Mouse (Mus musculus): ENCODE measurements around the gene Rgs7bp.

DNA sequence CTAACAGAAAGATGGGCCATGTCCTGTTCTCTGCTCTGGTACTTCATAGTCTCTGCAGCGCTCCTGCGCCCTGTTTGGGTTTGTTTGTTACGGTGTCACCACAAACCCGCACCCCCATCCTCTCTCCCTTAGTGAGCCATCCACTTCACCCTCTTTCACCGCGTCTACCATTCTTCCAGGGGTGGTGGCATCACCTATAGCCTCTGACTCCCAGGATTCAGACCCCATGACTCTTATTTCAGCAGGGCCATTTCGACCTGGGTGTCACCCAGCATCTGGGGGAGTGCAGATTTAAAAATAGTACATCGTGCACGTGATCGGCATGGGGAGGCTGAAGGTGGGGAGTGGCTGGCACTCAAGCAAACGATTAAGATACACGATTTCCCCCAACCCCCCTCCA, 1.1 kb downstream of the Rgs7bp start:
- TF ChIP-seq POLR2A (IDR thresholded peaks at IDR 0.05; ENCODE audit: insufficient read length, low read depth) = no peak
- TF ChIP-seq MAX (IDR thresholded peaks at IDR 0.05; ENCODE audit: low read depth) = no peak
- TF ChIP-seq USF1 (IDR thresholded peaks at IDR 0.05; ENCODE audit: low read depth) = no peak
- no peak for TF ChIP-seq POLR2AphosphoS2 (IDR thresholded peaks at IDR 0.05; ENCODE audit: insufficient read length, low read depth)
- no peak for TF ChIP-seq TCF3 (IDR thresholded peaks at IDR 0.05; ENCODE audit: insufficient read length, low read depth)
- TF ChIP-seq E2F4 (IDR thresholded peaks at IDR 0.05; ENCODE audit: insufficient read depth) = no peak
- TF ChIP-seq REST (IDR thresholded peaks at IDR 0.05; ENCODE audit: insufficient read depth, insufficient read length) = no peak
- no peak for TF ChIP-seq MYOD1 (IDR thresholded peaks at IDR 0.05; ENCODE audit: control insufficient read depth in 1 of 3, insufficient read length in 2 of 3, low read depth in 2 of 3)
- no peak for TF ChIP-seq CEBPB (IDR thresholded peaks at IDR 0.05; ENCODE audit: insufficient read depth, poor library complexity, severe bottlenecking)
